Mouse (Mus musculus) Muller cell, postnatal 12 days (primary cell): ENCODE results near the gene Rfx5.
"Not testable (repeated sequence)": the region's sequence is repeated elsewhere in the genome, so short reads cannot be mapped to it uniquely, and the experiment has no call there.

Experiments used
- DNase-seq: peaks from one replicate; pipeline ENCODE4 v3.0.0-alpha.2; 2015; ENCODE audit errors: inconsistent ontology term

Rfx5 gene

DNA sequence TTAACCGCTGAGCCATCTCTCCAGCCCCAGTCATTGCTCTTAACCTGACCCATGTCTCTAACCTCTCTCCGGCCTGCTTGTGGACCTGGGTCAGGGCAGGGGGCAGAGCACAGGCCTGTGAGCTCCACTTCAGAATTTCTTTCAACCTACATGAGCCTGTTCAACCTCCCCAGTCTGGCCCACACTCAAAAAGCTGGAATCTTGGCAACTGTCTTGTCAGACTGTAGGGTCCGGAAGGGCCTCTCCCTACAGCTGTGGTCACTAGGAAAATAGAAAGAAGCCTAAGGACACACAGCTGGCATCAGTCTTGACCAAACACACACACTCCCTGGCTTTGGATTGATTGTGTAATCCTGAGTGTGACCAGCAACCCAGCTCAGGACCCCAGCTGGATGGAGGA, 18.5 kb upstream of the Rfx5 start:
- not testable (repeated sequence) for DNase-seq

GRCm38 (mm10) chr3:94936147-94936546, 17.7 kb upstream of the Rfx5 start:
- DNase-seq: not testable (repeated sequence)

DNA sequence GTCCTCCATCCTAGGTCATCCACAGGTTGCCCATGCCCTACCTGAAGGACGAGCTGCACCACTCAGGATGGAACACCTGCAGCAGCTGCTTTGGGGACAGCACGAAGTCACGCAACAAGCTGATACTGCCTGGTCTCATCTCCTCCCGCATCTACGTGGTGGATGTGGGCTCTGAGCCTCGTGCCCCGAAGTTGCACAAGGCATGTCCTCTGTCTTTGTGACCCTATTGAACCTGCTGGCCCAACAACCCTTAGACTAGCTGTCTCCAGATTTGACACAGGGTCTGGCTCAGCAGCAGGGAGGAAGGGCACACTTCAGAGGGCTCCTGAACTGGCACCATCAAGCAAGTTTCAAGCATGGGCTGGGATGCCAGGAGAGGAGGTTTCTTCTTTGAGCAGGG, 16.7 kb upstream of the Rfx5 start:
- not testable (repeated sequence) for DNase-seq

GRCm38 (mm10) chr3:94940033-94940432, 13.8 kb upstream of the Rfx5 start:
- not testable (repeated sequence) for DNase-seq

GRCm38 (mm10) chr3:94942211-94942967, 11.5 kb upstream of the Rfx5 start:
- DNase-seq: not testable (repeated sequence)

DNA sequence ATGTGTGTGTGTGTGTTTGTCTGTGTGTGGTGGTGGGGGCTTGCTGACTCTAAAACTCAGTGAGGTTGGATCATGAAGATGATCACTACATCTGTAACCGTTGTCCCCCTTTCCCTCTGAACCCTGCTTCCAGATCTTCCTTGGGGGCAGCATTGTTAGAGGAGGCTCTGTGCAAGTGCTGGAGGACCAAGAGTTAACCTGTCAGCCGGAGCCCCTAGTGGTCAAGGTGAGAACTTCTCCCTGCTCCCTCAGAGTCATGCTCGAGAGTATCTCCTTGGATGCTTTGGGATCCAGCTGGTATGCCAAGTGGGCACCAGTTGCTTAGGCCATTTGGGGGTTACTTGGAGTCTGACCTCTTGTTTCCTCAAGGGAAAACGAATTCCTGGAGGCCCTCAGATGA, 10.2 kb upstream of the Rfx5 start:
- not testable (repeated sequence) for DNase-seq

DNA sequence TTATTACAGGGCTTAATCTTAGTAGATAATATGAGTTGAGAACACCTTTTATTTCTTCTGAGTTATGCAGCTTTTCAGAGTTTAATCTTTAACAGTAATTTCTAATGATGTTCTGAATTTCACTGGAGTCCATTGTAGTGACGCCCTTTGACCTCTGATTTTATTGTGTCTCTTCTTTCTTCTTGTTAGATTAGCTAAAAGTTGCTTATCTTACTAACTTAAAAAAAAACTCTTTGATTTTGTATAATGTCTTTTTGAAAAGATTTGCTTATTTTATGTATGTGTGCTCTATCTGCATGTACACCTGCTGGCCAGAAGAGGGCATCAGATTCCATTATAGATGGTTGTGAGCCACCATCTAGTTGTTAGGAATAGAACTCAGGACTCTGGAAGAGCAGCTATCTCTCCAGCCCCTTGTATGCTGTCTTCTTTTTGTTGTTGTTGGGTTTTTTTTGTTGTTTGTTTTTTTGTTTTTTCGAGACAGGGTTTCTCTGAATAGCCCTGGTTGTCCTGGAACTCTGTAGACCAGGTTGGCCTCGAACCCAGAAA, 5.7 kb upstream of the Rfx5 start:
- DNase-seq: no peak

DNA sequence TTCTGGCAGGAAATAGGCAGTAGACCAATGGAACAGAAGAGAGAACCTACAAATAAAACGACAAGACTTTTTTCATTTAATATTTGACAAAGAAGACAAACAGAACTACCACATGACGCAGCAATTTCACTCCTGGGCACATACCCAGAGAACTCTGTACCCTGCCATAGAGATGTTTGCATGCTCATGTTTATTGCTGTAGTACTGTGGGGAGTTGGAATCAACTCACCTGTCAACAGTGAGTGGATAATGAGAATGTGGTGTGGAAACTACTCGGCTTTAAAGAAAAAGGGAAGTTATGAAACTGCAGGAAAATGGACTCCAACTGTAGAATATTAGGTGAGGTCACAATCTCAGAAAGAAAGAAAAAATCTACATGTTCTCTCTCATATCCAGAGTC, 4.2 kb upstream of the Rfx5 start:
- no peak for DNase-seq

DNA sequence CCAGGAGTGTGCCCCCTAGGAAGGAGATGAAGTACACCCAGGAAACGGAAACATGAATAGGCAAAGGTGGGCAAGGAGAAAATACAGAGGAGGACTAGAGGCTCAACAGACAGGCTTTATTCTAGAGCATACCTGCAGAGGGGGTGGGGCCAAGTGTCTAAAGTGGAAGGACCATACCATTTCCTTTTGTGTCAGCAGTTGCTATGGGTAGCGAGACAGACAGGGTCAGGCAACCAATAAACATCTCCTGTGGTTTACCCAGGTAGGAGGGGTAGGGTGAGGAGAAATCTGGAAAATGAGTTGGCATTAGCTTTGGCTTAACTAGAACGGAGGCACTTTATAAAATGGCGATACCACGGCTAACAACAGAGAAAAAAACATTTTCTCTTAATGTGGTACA, 1.1 kb upstream of the Rfx5 start:
- DNase-seq: no peak

GRCm38 (mm10) chr3:94953384-94953763, 501 bp upstream of the Rfx5 start:
- no peak for DNase-seq

DNA sequence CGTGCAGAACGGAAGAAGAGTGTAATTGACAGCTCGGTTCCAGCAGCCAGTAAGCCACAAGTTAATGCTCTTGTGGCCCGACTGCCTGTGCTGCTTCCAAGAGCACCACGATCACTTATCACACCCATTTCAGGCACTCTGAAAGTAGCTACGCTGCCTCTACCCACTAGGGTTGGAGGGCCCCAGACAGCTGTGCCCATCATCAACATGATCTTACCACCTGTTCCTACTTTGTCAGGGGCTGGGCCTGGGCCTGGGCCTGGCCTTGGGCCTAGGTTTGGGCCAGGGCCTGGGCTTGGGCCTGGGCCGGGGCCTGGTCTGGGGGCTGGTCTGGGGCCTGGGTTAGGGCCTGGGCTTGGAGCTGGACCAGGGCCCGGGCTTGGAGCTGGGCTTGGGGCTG, 4.4 kb downstream of the Rfx5 start:
- no peak for DNase-seq

DNA sequence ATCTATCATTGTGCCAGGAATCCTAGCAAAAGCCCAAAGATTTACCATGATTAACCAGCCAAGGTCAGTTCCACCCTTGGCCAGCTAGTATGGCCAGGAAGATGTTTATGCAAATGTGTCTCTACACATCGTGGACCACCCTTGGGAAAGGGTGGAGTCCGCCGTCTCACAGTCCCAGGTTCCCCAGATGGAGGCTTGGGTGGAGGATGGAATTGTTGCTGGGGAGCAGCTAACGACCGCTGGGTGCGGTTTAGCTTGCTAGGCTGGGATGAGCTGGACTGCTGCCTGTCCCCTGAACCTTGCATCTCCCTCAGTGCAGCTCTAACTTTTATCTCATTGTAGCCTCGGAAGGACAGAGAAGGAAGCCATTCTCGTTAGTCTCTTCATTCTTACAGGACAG, 6.0 kb downstream of the Rfx5 start:
- no peak for DNase-seq

DNA sequence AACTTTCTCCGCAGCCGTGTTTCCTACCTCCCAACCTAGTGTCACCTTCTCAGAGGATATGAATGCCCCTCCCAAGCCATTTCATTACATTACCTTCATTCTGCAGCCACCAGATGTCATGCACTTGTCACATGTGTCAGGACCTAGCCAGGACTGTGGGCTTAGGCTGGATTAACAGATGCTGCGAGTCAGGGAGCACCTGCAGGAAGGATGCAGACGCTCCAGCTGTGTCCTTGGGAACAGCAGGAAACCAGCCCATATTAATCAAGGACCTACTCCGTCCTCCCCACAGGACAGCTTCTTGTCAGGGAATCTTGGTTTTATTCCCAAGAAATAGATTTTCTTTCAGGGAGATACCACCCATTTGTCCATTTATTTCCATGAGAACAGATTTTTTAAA, 6.4 kb downstream of the Rfx5 start:
- DNase-seq: no peak

GRCm38 (mm10) chr3:94964989-94965388, 11.1 kb downstream of the Rfx5 start:
- DNase-seq: no peak

DNA sequence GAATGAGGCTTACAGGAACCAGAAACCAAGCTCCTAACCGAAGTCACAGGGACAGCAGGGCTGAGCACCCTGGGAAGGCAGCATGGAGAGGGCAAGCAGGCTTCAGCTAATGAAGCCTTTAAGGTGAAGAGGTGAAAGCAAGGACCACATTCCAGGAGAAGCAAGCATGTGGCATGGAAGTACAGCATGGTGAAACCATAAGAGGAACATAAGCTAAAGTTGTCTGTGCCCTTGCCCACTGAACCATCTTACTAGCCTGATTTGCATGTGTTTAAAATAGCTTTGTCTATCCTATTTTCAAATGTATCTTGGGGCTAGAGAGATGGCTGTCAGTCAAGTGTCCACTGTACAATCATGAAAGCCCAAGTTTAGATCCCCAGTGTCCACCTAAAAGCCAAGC, 12.0 kb downstream of the Rfx5 start:
- no peak for DNase-seq

GRCm38 (mm10) chr3:94972552-94972951, 18.7 kb downstream of the Rfx5 start:
- DNase-seq: no peak

DNA sequence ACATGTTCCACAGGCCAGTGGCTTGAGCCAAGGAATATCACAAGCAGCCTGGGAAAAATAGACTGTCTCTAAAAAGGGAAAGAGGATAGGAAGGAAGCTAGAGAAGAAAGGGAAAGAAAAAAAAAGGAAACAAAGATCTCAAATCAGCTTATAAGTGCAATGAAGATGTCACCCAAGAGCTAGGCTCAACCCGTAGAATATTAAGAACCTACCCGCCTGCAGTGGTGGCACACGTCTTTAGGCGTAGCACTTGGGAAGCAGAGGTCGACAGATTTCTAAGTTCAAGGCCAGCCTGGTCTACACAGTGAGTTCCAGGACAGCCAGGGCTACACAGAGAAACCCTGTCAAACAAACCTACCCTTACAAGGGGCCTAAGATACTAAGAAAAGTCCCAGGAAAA, 19.7 kb downstream of the Rfx5 start:
- DNase-seq: no peak

DNA sequence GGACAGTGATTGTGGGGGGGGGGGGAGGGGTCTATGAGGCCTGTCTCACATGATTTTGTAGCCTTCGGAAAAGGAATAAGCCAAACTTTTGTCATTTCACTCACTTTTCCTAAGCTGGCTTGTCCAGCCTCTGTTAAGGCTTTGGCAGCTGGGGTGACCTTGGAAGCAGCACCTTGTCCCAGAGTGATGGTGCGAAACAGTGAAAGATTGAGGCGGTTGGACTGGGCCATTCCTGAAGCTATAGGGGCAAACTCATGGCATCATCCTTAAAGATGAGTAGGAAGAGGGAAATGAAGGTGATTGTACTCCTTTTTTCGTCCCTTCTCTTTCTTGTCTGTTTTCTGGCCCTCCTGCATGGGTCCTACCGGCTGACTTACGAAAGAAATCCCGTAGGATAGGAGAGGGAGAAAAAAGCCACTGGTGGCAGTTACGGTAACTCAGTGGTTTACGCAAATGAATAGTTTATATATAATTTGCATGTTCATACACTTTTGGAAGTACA, 20.2 kb downstream of the Rfx5 start:
- no peak for DNase-seq

GRCm38 (mm10) chr3:94974528-94975422, 20.9 kb downstream of the Rfx5 start, which contains the start of gene Pi4kb:
Gene Pi4kb (plus strand): TSS chr3:94974731.
- DNase-seq: peak; percentile 95

DNA sequence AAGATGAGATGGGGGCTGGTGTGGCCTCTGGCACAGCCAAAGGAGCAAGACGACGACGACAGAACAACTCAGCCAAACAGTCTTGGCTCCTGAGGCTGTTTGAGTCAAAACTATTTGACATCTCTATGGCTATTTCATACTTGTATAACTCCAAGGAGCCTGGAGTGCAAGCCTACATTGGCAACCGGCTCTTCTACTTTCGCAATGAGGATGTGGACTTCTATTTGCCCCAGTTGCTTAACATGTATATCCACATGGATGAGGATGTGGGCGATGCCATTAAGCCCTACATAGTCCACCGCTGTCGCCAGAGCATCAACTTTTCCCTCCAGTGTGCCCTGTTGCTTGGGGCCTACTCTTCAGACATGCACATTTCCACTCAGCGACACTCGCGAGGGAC, 30.4 kb downstream of the Rfx5 start:
- DNase-seq: no peak

GRCm38 (mm10) chr3:94985513-94985912, 31.6 kb downstream of the Rfx5 start:
- DNase-seq: no peak

DNA sequence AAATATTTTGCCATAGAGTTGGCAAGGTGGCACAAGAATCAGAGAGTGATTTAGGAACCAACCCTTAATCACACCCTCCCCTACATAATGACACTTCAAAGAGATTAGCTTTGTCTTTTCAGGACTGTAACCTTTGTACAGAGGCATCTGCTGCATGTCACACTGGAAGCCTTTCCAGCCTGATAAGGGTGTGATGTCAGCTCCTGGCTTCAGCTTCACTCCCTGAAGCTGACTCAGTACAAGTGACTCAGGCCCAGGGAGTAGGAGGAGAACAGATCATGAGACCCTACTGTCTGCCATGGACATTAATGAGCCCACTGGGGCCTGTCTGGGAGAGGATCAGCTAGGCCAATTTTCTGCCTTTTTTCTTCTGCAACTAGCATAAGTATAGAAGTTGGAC, 33.7 kb downstream of the Rfx5 start:
- peak; percentile 81 for DNase-seq
